Mouse (Mus musculus): ENCODE data around the gene Diablo. TPM values are rescaled to one million over a fixed set of nuclear protein-coding genes. Genes with fewer than 3 reads are reported as not detected.
"Not testable (repeated sequence)": the region's sequence is repeated elsewhere in the genome, so short reads cannot be mapped to it uniquely, and the experiment has no call there.

Gene Diablo
- total RNA-seq (2017) = 34.1 and 41.3 TPM in 2 replicates

DNA sequence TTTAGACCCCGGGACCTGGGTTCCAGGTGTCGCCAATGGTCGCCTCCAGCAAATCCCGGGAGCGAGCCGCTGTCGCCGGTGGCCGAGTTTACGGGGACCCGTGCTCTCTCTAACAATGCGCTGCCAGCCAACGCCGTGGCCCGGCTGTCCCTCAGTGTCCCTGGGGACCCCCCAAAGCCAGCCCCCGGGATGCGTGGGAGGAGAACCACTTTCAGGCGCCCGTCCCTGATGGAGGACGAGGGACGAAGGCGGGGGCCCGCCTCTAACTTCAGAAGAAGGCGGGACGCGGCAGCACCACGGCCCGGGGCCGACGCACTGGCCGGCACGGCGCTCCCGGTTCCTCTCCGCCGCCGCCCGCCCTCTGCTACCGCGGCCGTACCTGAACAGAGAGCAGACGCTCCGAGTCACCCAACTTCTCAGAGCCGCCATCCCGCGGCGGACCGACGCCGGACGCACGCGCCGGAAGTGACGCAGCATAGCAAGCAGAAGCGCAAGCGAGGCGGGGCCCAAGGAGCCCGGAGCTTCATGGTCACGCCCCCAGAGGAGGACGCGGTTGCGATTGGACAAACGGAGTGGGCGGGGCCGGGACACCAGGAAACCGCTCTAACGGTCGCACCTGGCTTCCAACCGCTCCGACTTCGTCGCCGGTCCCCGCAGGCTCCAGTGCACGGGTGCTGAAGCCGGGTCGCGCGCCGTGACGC lies at the start of gene Diablo:
Gene Diablo (minus strand): TSS at position 485 of the 701 bp plus-strand sequence.
- ATAC-seq (ENCODE audit: extremely low read depth, insufficient number of reproducible peaks, low FRiP score, poor library complexity, severe bottlenecking) = peak; percentile 96

DNA sequence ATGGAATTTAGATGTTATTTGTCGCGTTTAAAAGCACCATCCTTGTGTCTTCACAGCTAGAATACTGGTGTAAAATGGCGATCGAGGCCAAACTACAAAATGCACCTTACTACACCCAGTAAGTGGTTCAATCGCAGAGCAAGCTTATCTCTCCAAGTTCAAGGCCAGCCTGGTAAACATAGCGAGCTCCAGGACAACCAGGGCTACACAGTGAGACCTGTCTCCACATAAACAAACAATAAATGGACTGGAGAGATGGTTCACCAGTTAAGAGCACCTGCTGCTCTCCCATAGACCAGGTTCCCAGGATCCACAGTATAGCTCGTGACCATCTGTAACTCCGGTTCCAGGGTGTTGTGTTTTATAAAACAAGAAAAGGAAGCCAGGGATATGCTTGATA lies 49.4 kb upstream of the Diablo start:
- no peak for ATAC-seq (ENCODE audit: extremely low read depth, insufficient number of reproducible peaks, low FRiP score, poor library complexity, severe bottlenecking)

- peak; percentile 96 for ATAC-seq (ENCODE audit: extremely low read depth, insufficient number of reproducible peaks, low FRiP score, poor library complexity, severe bottlenecking)
These were observed 48.6 kb upstream of the Diablo start, which contains the start of gene Vps33a for GRCm38 (mm10) chr5:123572357-123573186. Gene Vps33a (minus strand): TSS chr5:123573038.

DNA sequence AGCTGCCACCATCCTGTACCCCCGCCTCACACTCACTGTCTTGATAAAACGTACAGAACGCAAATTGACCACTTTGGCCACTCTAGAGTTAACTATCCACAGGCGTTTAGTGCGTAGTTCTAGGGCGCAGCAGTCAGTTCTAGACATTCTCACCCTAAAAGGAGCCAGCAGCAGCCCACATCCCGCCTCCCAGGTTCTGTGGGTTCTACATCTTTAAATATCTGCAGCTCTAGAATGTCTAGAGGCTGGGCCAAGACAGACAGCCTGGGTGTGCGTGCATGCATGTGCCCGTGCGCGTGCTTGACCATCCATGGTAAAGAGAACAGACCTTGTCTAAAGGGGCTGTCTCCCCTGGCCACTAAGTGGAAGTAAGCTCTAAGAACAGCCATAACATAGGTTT lies 37.2 kb upstream of the Diablo start:
- ATAC-seq (ENCODE audit: extremely low read depth, insufficient number of reproducible peaks, low FRiP score, poor library complexity, severe bottlenecking) = no peak

- ATAC-seq (ENCODE audit: extremely low read depth, insufficient number of reproducible peaks, low FRiP score, poor library complexity, severe bottlenecking) = no peak
These were observed 35.6 kb upstream of the Diablo start for GRCm38 (mm10) chr5:123559588-123559987.

- no peak for ATAC-seq (ENCODE audit: extremely low read depth, insufficient number of reproducible peaks, low FRiP score, poor library complexity, severe bottlenecking)
These were observed 32.5 kb upstream of the Diablo start for GRCm38 (mm10) chr5:123556451-123556850.

- no peak for ATAC-seq (ENCODE audit: extremely low read depth, insufficient number of reproducible peaks, low FRiP score, poor library complexity, severe bottlenecking)
These were observed 31.7 kb upstream of the Diablo start for GRCm38 (mm10) chr5:123555693-123556092.

DNA sequence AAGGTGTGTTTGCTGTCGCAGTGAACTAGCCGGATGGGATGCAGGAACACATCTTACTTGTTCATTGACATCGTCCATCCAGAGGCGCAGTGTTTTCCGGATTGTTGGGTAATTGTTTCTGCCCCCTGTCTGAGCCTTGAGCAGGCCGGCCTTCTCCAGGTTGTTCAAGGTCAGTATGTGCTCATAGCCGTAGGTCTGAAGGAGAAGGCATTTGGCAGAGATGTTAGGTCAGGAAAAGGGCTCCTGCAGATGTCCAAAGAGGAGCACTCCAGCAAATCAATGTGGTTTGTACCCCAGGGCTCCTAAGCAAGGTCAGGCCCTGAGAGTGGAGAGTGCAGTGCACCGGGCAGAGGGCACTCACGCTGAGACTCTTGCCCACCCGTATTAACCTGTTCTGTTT lies 9.8 kb upstream of the Diablo start:
- ATAC-seq (ENCODE audit: extremely low read depth, insufficient number of reproducible peaks, low FRiP score, poor library complexity, severe bottlenecking) = no peak

GRCm38 (mm10) chr5:123530056-123530455 lies 6.1 kb upstream of the Diablo start:
- no peak for ATAC-seq (ENCODE audit: extremely low read depth, insufficient number of reproducible peaks, low FRiP score, poor library complexity, severe bottlenecking)

DNA sequence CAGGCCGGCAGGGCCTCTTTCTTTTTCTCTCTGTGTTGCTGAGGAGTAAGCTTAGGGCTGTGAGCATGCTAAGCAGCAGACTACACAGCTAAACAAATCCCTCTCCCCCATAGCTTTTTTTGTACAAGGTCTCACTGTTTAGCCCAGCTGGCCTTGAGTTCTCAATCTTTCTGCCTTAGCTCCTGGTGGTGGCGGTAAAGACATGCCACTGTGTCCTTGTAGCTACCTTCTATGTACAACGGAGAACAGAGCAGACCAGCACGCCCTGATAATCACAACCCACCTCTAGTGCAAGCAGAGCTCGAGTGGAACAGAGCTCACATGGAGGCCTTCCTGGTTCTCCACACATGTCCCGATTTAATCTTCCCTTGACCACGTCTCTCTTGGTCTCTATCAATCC lies 4.7 kb upstream of the Diablo start:
- ATAC-seq (ENCODE audit: extremely low read depth, insufficient number of reproducible peaks, low FRiP score, poor library complexity, severe bottlenecking) = no peak

- no peak for ATAC-seq (ENCODE audit: extremely low read depth, insufficient number of reproducible peaks, low FRiP score, poor library complexity, severe bottlenecking)
These were observed 2.0 kb upstream of the Diablo start for GRCm38 (mm10) chr5:123525916-123526495.

GRCm38 (mm10) chr5:123525281-123525680 lies 1.3 kb upstream of the Diablo start, which contains the start of gene Gm49027:
Gene Gm49027 (minus strand): TSS chr5:123525488.
- ATAC-seq (ENCODE audit: extremely low read depth, insufficient number of reproducible peaks, low FRiP score, poor library complexity, severe bottlenecking) = no peak

- peak; percentile 51 for ATAC-seq (ENCODE audit: extremely low read depth, insufficient number of reproducible peaks, low FRiP score, poor library complexity, severe bottlenecking)
These were observed 396 bp upstream of the Diablo start for GRCm38 (mm10) chr5:123524393-123524750.

GRCm38 (mm10) chr5:123522166-123522565 lies 1.8 kb downstream of the Diablo start:
- no peak for ATAC-seq (ENCODE audit: extremely low read depth, insufficient number of reproducible peaks, low FRiP score, poor library complexity, severe bottlenecking)

DNA sequence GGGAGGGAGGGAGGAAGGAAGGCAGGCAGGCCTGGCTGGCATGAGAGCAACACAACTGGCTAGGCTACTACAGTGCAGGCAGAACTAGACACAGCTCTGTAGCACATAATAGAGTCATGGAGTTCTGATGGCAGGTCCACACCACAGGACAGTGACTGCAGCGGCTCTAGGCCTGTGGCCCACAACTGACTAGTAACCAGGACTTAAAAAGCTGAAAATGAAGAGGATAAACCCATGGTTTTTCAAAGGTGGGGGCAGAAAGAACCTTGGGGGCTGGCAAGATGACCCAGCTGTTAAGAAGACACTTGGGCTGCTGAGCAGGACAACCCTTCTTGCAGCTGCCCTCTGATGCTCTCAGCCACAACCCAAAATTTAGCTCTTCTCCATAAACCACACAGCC lies 2.4 kb downstream of the Diablo start:
- no peak for ATAC-seq (ENCODE audit: extremely low read depth, insufficient number of reproducible peaks, low FRiP score, poor library complexity, severe bottlenecking)

GRCm38 (mm10) chr5:123520666-123521065 lies 3.3 kb downstream of the Diablo start:
- no peak for ATAC-seq (ENCODE audit: extremely low read depth, insufficient number of reproducible peaks, low FRiP score, poor library complexity, severe bottlenecking)

- no peak for ATAC-seq (ENCODE audit: extremely low read depth, insufficient number of reproducible peaks, low FRiP score, poor library complexity, severe bottlenecking)
These were observed 9.1 kb downstream of the Diablo start for GRCm38 (mm10) chr5:123514871-123515270.

- no peak for ATAC-seq (ENCODE audit: extremely low read depth, insufficient number of reproducible peaks, low FRiP score, poor library complexity, severe bottlenecking)
These were observed 11.9 kb downstream of the Diablo start for GRCm38 (mm10) chr5:123512102-123512501.

DNA sequence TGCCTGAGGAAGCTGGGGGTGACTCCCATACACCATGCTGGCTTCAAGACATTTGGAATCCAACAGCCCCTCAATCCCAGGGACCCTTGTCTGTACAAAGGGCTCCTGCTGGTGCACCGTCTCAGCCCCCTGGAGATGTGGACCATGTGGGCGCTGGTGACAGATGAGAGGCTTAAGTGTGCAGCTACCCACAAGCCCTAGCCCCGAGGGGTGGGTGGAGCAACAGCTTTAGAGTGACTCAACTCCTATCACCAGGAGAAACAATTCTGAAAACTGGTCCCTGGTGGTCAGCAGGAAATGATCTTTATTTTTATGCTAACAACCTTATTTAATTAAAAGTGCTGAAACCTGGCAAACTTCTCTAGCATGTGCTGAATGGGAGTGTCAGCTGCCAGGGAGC lies 12.6 kb downstream of the Diablo start:
- not testable (repeated sequence) for ATAC-seq (ENCODE audit: extremely low read depth, insufficient number of reproducible peaks, low FRiP score, poor library complexity, severe bottlenecking)

DNA sequence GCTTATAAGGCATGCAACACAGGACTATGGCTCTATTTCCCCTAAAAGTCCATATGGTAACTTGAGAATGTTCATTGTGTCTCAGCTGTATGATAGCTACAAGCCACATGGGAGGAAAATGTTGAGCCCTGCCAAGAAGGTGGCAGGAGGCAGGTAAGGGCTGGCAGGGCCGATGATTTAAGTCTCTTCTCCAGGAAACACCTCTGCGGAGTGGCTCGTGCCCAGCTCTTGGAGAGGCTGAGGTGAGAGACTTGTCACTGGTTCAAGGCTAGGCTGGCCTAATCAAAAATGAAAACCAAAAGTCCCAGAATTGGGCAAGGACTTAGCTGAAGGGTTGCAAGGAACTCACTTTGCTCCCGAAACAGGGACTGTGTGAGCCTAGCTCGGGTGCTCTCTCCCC lies 13.8 kb downstream of the Diablo start, which contains the start of gene B3gnt4:
Gene B3gnt4 (plus strand): TSS at position 301 of the 400 bp plus-strand sequence.
- no peak for ATAC-seq (ENCODE audit: extremely low read depth, insufficient number of reproducible peaks, low FRiP score, poor library complexity, severe bottlenecking)

Measured in neutrophil, adult 5-6 weeks (primary cell).